Mouse (Mus musculus) cortical plate, adult 2 months (tissue): ENCODE results near the gene Astn2. TPM values are rescaled to one million over a fixed set of nuclear protein-coding genes. Genes with fewer than 3 reads are reported as not detected.

Experiments used
- H3K27ac ChIP-seq: fragments of 200-500 bp; 2 replicates; pipeline ENCODE4 v1.5.1; 2012; ENCODE audit warnings: low read length, control low read depth, inconsistent platforms; ENCODE audit not compliant: insufficient read depth
- H3K4me1 ChIP-seq: fragments of 200-500 bp; 2 replicates; pipeline ENCODE4 v1.6.1; 2011; ENCODE audit warnings: low read length; ENCODE audit not compliant: control insufficient read depth, insufficient read depth
- H3K4me3 ChIP-seq: fragments of 200-500 bp; 2 replicates; pipeline ENCODE4 v1.5.1; 2011; ENCODE audit warnings: mild to moderate bottlenecking, low read length, control low read depth; ENCODE audit not compliant: insufficient read depth
- CTCF ChIP-seq: fragments of 200-500 bp; IDR thresholded peaks from 2 replicates; pipeline ENCODE4 v1.5.1; 2011; ENCODE audit warnings: mild to moderate bottlenecking, control low read depth, low read length; ENCODE audit not compliant: insufficient read depth; ENCODE audit errors: extremely low read depth
- POLR2A ChIP-seq: fragments of 200-500 bp; IDR thresholded peaks from 2 replicates; pipeline ENCODE4 v1.6.1; 2011; ENCODE audit warnings: mild to moderate bottlenecking, low read length, control low read depth; ENCODE audit not compliant: insufficient read depth; ENCODE audit errors: extremely low read depth
- polyA plus RNA-seq: library from polyadenylated mRNA; depleted of rRNA; stranded (reverse); fragments of >200 nt; gene quantifications from 2 replicates; pipeline ENCODE4 v1.2.3, GENCODE M21; 2012

Astn2 gene
- polyA plus RNA-seq, 1 experiment: 20.9 TPM

GRCm38 (mm10) chr4:65958369-65959187, 445.8 kb downstream of the Astn2 start:
- Histone ChIP-seq H3K27ac (no peak overlapping the region), H3K4me3 (no peak overlapping the region), H3K4me1 (no peaks in the 10 kb centered on the region)
- TF ChIP-seq CTCF (no peak), POLR2A (no peak)

GRCm38 (mm10) chr4:65951918-65952317, 452.5 kb downstream of the Astn2 start:
- TF ChIP-seq POLR2A (no peak), CTCF (no peak)
- H3K27ac ChIP-seq: no peak overlapping the region
- no peak overlapping the region for H3K4me3 ChIP-seq
- no peaks in the 10 kb centered on the region for H3K4me1 ChIP-seq

GRCm38 (mm10) chr4:65947141-65947649, 457.2 kb downstream of the Astn2 start:
- TF ChIP-seq CTCF (no peak), POLR2A (no peak)
- Histone ChIP-seq H3K4me3 (no peak overlapping the region), H3K4me1 (no peaks in the 10 kb centered on the region), H3K27ac (no peak overlapping the region)

- no peak overlapping the region for H3K4me3 ChIP-seq
- no peak overlapping the region for H3K27ac ChIP-seq
- TF ChIP-seq POLR2A (no peak), CTCF (no peak)
- H3K4me1 ChIP-seq: no peaks in the 10 kb centered on the region
These were observed 458.4 kb downstream of the Astn2 start for GRCm38 (mm10) chr4:65946021-65946420.

GRCm38 (mm10) chr4:65930901-65931300, 473.5 kb downstream of the Astn2 start:
- Histone ChIP-seq H3K4me1 (no peaks in the 10 kb centered on the region), H3K4me3 (no peak overlapping the region), H3K27ac (no peak overlapping the region)
- no peak for TF ChIP-seq POLR2A
- no peak for TF ChIP-seq CTCF

GRCm38 (mm10) chr4:65920294-65920693, 484.1 kb downstream of the Astn2 start:
- Histone ChIP-seq H3K27ac (no peak overlapping the region), H3K4me1 (no peaks in the 10 kb centered on the region; the same call in none of the 2 replicates), H3K4me3 (no peak overlapping the region)
- no peak for TF ChIP-seq CTCF
- TF ChIP-seq POLR2A: no peak

GRCm38 (mm10) chr4:65916027-65917008, 488.1 kb downstream of the Astn2 start:
- H3K4me3 ChIP-seq: no peak overlapping the region
- no peak overlapping the region for H3K27ac ChIP-seq
- H3K4me1 ChIP-seq: no peaks in the 10 kb centered on the region; the same call in none of the 2 replicates
- TF ChIP-seq POLR2A (no peak), CTCF (no peak)

GRCm38 (mm10) chr4:65912247-65912942, 492.0 kb downstream of the Astn2 start:
- TF ChIP-seq CTCF (no peak), POLR2A (no peak)
- Histone ChIP-seq H3K27ac (no peak overlapping the region), H3K4me1 (no peaks in the 10 kb centered on the region; the same call in none of the 2 replicates), H3K4me3 (no peak overlapping the region)

- H3K27ac ChIP-seq: no peak overlapping the region
- no peak overlapping the region for H3K4me3 ChIP-seq
- no peak for TF ChIP-seq CTCF
- TF ChIP-seq POLR2A: no peak
- H3K4me1 ChIP-seq: no peaks in the 10 kb centered on the region
These were observed 496.8 kb downstream of the Astn2 start for GRCm38 (mm10) chr4:65907660-65908059.
